Mouse (Mus musculus) midbrain, embryonic 11.5 days (tissue): Measurements from ENCODE around the gene Manf. TPM values are rescaled to one million over a fixed set of nuclear protein-coding genes. Genes with fewer than 3 reads are reported as not detected.
A peak's percentile ranks its signal among the peaks of the same experiment; 100 is the strongest.

ENCODE experiments used
- ATAC-seq: fragments of 200-750 bp; cut with Nextera tagmentation; 2 replicates; pipeline ENCODE4 v1.8.0; 2017; ENCODE audit warnings: moderate TSS enrichment, moderate library complexity; ENCODE audit not compliant: low FRiP score
- DNase-seq: peaks from one replicate; pipeline ENCODE4 v3.0.0; 2015; ENCODE audit warnings: low spot score; ENCODE audit errors: missing footprints
- H3K27ac ChIP-seq: fragments of 300-500 bp; sonication (generic); 2 replicates; pipeline ENCODE4 v1.5.1; 2014; ENCODE audit warnings: low read depth, low read length
- H3K27me3 ChIP-seq: fragments of 300-500 bp; sonication (generic); 2 replicates; pipeline ENCODE4 v1.6.1; 2014; ENCODE audit warnings: mild to moderate bottlenecking, low read length, moderate library complexity, mixed read lengths; ENCODE audit not compliant: control insufficient read depth, insufficient read depth
- H3K36me3 ChIP-seq: fragments of 300-500 bp; sonication (generic); 2 replicates; pipeline ENCODE4 v1.6.1; 2014; ENCODE audit warnings: mild to moderate bottlenecking, low read length, moderate library complexity, mixed read lengths; ENCODE audit not compliant: control insufficient read depth, insufficient read depth
- H3K4me1 ChIP-seq: fragments of 300-500 bp; sonication (generic); 2 replicates; pipeline ENCODE4 v1.6.1; 2014; ENCODE audit warnings: low read length; ENCODE audit not compliant: control insufficient read depth, insufficient read depth
- H3K4me2 ChIP-seq: fragments of 300-500 bp; sonication (generic); 2 replicates; pipeline ENCODE4 v1.6.1; 2014; ENCODE audit warnings: mild to moderate bottlenecking, moderate library complexity
- H3K4me3 ChIP-seq: fragments of 300-500 bp; sonication (generic); 2 replicates; pipeline ENCODE4 v1.5.1; 2014; ENCODE audit warnings: low read depth, low read length
- H3K9ac ChIP-seq: fragments of 300-500 bp; sonication (generic); 2 replicates; pipeline ENCODE4 v1.6.1; 2014; ENCODE audit warnings: low read length
- H3K9me3 ChIP-seq: fragments of 300-500 bp; sonication (generic); 2 replicates; pipeline ENCODE4 v1.6.1; 2016; ENCODE audit warnings: low read length; ENCODE audit not compliant: control insufficient read depth
- WGBS: fragments of 180-500 bp; shearing (Covaris S2); extraction: QIAGEN DNeasy Blood & Tissue Kit; methylation state at CpG from one replicate; pipeline ENCODE4 v1.1.7; 2014; 5-methylcytosine and 5-hydroxymethylcytosine counted together
- polyA plus RNA-seq: library from polyadenylated mRNA; unstranded; fragments of >200 nt; fragmentation: Nextera tagmentation; extraction: Ambion mirVana; gene quantifications from 2 replicates; pipeline ENCODE4 v1.2.1, GENCODE M21; 2014

Gene Manf
- polyA plus RNA-seq, 1 experiment from 2014 or later: 278 TPM

GRCm38 (mm10) chr9:106876666-106877065 is 15.1 kb downstream of the Manf start:
- Histone ChIP-seq H3K36me3 (peaks cover 12% of the 10 kb centered on the region), H3K4me1 (peaks cover 3% of the 10 kb centered on the region; the same call in 1 of the 2 replicates), H3K27me3 (no peaks in the 10 kb centered on the region), H3K4me2 (no peak overlapping the region), H3K4me3 (no peak overlapping the region), H3K9ac (no peak overlapping the region), H3K9me3 (no peaks in the 10 kb centered on the region), H3K27ac (no peak overlapping the region)
- ATAC-seq: no peak
- peak; percentile 71 for DNase-seq
- WGBS: 94% methylated on average over 3 of the region's 3 CpGs

DNA sequence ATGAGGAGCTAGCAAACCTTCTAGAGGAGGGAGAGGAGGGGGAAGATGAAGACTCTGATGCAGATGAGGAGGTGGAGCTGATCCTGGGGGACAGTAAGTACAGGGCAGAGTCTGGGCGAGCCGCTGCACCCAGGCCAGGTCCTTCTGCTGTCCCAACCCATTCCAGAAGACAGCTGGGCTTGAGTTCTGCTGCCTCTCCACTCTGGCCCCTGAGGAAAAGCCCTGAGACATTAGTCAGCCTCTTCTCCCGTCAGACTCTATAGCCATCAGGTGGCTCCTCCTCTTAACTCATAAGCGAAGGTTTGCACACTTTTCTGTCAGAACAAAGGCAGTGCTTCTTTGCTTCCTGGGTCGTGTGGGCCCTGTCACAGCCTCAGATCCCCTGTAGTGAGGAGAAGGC is 17.6 kb downstream of the Manf start:
- no peaks in the 10 kb centered on the region for H3K4me1 ChIP-seq
- H3K4me3 ChIP-seq: no peak overlapping the region
- no peak overlapping the region for H3K27ac ChIP-seq
- no peaks in the 10 kb centered on the region for H3K9me3 ChIP-seq
- no peak overlapping the region for H3K9ac ChIP-seq
- ATAC-seq (no peak), DNase-seq (no peak)
- no peaks in the 10 kb centered on the region for H3K27me3 ChIP-seq
- H3K36me3 ChIP-seq: peaks cover 9% of the 10 kb centered on the region; the same call in 1 of the 2 replicates
- 84% methylated on average over 5 of the region's 5 CpGs for WGBS
- no peak overlapping the region for H3K4me2 ChIP-seq

- Histone ChIP-seq H3K4me2 (no peak overlapping the region), H3K27me3 (no peaks in the 10 kb centered on the region), H3K27ac (no peak overlapping the region), H3K36me3 (peaks cover 16% of the 10 kb centered on the region), H3K4me3 (no peak overlapping the region), H3K9me3 (no peaks in the 10 kb centered on the region), H3K9ac (no peak overlapping the region), H3K4me1 (no peaks in the 10 kb centered on the region)
- 92% methylated on average over 11 of the region's 11 CpGs for WGBS
- ATAC-seq (no peak), DNase-seq (no peak)
These were observed 33.7 kb downstream of the Manf start for GRCm38 (mm10) chr9:106858036-106858435.

- Histone ChIP-seq H3K27ac (no peak overlapping the region), H3K4me1 (no peaks in the 10 kb centered on the region), H3K4me2 (no peak overlapping the region), H3K9ac (no peak overlapping the region), H3K27me3 (no peaks in the 10 kb centered on the region), H3K4me3 (no peak overlapping the region), H3K9me3 (no peaks in the 10 kb centered on the region), H3K36me3 (peaks cover 20% of the 10 kb centered on the region)
- ATAC-seq: no peak
- 85% methylated on average over 3 of the region's 3 CpGs for WGBS
- DNase-seq: no peak
These were observed 35.1 kb downstream of the Manf start for GRCm38 (mm10) chr9:106856664-106857063.

DNA sequence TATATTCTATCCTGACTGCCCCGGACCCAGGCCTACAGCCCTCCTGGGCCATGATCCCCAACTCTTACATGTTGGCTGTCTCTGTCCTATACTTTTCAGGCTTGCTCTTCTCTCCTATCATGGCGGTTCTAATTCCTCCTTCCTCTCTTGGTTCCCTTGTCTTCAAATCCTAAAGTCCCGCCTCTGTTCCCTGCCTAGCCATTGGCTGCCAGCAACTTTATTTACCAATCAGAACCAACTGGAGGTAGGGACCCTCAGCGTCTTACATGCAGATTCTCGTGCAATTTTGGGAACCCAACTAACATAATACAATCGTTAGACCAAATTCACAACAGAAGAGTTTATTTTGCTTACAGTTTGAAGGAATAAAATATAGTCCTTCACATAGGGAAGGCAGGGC is 49.0 kb downstream of the Manf start:
- Histone ChIP-seq H3K27me3 (no peaks in the 10 kb centered on the region), H3K4me3 (no peak overlapping the region), H3K27ac (no peak overlapping the region), H3K4me2 (no peak overlapping the region), H3K9ac (no peak overlapping the region), H3K9me3 (no peaks in the 10 kb centered on the region), H3K4me1 (no peaks in the 10 kb centered on the region), H3K36me3 (peaks cover 20% of the 10 kb centered on the region)
- ATAC-seq: no peak
- WGBS: 93% methylated on average over 6 of the region's 6 CpGs
- no peak for DNase-seq

DNA sequence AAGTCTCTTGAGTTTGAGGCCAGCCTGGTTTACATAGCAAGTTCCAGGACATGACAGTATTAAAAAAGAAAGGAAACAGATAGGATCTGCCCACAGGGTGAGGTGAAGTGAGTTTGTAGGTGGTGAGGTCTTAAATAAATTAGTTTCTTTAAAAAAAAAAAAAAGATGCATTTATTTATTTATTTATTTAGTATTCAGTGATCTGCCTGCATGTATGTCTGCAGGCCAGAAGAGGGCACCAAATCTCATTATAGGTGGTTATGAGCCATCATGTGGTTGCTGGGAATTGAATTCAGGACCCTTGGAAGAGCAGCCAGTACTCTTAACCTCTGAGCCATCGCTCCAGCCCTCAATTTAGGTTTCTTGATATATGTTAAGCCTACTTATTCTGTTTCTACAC is 51.2 kb downstream of the Manf start:
- Histone ChIP-seq H3K9ac (no peak overlapping the region), H3K27ac (no peak overlapping the region), H3K27me3 (no peaks in the 10 kb centered on the region), H3K36me3 (peaks cover 18% of the 10 kb centered on the region), H3K9me3 (no peaks in the 10 kb centered on the region), H3K4me1 (no peaks in the 10 kb centered on the region), H3K4me2 (no peak overlapping the region), H3K4me3 (no peak overlapping the region)
- 100% methylated on average over 1 of the region's 1 CpGs for WGBS
- DNase-seq (no peak), ATAC-seq (no peak)

DNA sequence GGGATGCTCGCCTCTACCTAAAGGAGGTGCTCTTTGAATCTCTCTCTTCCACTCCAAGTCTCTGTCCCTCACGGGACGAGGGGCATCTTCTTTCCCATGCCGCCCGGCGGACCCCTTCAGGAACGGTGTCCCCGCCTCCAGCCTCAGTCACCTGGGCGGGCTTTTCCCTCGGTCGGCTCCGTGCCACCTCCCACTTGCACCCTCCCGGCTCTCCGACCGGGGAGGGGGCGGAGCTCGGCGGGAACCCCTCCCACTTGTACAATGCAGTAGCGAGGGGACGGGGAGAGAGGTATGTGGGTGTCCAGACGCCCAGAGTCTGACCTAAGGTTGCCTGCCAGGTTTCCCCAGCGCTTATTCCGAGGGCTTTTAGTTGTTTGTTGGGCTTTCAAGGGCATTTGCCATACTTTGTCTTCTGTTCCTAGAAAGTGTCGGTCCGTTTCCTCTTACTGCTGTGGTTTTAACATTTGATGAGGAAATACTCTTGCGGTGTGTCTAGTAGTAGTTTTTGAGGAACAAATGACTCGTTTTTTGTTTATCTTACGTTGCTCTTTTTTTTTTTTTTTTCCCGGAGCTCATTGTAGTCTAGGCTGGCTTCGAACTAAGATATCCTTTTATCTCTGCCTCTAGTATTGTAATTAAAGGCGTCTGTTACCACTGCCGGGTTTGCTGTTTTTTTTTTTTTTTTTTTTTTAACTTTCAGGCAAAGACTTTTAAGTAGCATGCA is 69.2 kb downstream of the Manf start:
- no peaks in the 10 kb centered on the region; the same call in 1 of the 2 replicates for H3K4me1 ChIP-seq
- peak overlapping the region; percentile 87 for H3K9ac ChIP-seq
- peak overlapping the region; percentile 79 for H3K4me2 ChIP-seq
- H3K4me3 ChIP-seq: peak overlapping the region; percentile 77
- peak; percentile 97 for DNase-seq
- ATAC-seq: peak; percentile 73
- H3K36me3 ChIP-seq: no peaks in the 10 kb centered on the region
- WGBS: 4% methylated on average over 32 of the region's 32 CpGs
- H3K9me3 ChIP-seq: no peaks in the 10 kb centered on the region
- H3K27me3 ChIP-seq: no peaks in the 10 kb centered on the region
- H3K27ac ChIP-seq: peak overlapping the region; percentile 85

DNA sequence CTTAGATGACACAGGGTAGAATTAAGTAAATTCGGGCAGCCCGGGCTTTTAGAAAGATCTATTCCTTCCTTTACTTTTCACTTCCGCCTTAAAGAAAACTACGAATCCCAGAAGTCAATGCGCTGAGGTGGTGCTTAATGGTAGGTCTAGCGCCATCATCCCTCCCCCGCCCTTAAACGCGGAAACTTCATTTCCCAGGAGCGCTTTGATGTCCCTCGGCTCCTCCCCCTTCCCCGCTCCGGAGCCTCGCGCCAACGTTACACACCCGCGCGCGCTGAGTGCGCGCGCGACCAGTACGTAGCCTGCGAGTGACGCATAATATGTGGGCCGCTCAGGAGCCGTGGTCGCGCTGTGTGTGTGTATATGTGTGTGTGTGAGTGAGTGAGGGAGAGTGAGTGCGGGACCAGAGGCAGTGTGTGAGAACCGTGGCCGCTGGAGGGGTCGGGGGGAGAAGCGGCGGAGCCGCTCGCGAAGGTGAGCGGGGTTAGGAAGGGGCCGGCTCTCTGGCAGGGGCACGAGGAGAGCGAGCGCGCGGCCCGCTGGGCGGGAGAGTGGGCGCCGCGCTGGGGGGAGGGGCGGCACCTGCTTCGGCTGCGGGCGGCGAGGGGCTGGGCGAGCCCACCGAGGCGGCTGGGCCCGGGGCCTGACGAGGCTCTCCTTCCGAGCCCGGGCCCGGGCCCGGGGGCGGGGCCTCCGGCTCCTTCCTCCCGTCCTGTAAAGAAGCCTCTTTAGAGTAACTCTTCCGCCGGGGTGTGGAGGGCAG is 70.0 kb downstream of the Manf start, which contains the start of gene Dcaf1:
Gene Dcaf1 (plus strand): TSS at position 257 of the 763 bp plus-strand sequence.
- Histone ChIP-seq H3K27ac (peak within 1 kb of the TSS; percentile 85), H3K9me3 (no peaks in the 10 kb centered on the region), H3K4me1 (no peaks in the 10 kb centered on the region; the same call in 1 of the 2 replicates), H3K9ac (peak within 1 kb of the TSS; percentile 87), H3K4me2 (peak within 1 kb of the TSS; percentile 79), H3K27me3 (no peaks in the 10 kb centered on the region), H3K36me3 (no peaks in the 10 kb centered on the region), H3K4me3 (peak within 1 kb of the TSS; percentile 77)
- DNase-seq (peak; percentile 100), ATAC-seq (peak; percentile 97)
- WGBS: under 1% methylated on average over 59 of the region's 71 CpGs

DNA sequence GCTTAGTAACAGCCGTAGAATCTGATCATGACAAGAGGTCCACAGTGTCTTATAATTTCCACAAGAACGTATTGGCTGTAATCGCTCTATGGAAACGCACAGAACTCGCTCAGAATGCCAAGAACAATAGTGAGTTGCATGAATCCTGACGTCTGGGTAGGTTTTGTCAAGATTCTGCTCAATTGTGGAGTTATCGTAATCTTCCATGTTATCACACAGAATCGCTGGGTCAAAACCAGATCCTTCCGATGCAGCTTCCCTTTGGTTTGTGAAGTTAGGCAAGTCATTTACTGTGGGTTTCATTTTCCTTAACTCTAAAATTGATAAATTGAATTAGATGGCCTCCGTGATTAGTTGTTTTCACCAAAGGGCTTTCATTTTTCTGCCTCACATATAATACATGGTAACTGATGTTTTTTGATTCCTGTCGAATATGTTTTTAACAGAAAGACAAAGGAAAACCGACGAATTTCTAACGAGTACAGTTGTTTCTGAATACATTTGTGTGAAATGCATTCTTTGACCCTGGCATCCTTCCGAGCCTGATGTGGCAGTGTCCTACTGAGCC is 70.6 kb downstream of the Manf start:
- Histone ChIP-seq H3K9ac (peak overlapping the region; percentile 52; the same call in 1 of the 2 replicates), H3K4me2 (peak overlapping the region; percentile 40), H3K4me3 (peak overlapping the region; percentile 77), H3K27ac (no peak overlapping the region), H3K9me3 (no peaks in the 10 kb centered on the region), H3K4me1 (no peaks in the 10 kb centered on the region; the same call in 1 of the 2 replicates), H3K36me3 (no peaks in the 10 kb centered on the region), H3K27me3 (no peaks in the 10 kb centered on the region)
- ATAC-seq: no peak
- 52% methylated on average over 15 of the region's 15 CpGs for whole genome bisulfite sequencing
- DNase-seq: no peak
